29 mouse cellular contexts compared by ENCODE assay signal in genomic region chr7:123003207-123003606, GRCm38 (mm10).
"Had no signal": no experiment of that assay in that cellular context is flagged by ENCODE, and none has a peak within 500 bp of the region (broad histone marks: within the 10 kb centered on the region; RNA-seq: fewer than 3 reads in every experiment).

No protein-coding gene starts in this region.

- H3K9me3 ChIP-seq: limb, embryonic 13.5 days; limb, embryonic 15.5 days; liver, embryonic 12.5 days; liver, embryonic 13.5 days; liver, embryonic 15.5 days; lung, embryonic 15.5 days; megakaryocyte, embryonic 14.5 days; midbrain, embryonic 10.5 days; midbrain, embryonic 12.5 days; midbrain, embryonic 13.5 days; midbrain, embryonic 15.5 days had no signal

- H3K4me1 ChIP-seq: limb, embryonic 13.5 days; limb, embryonic 15.5 days; liver, embryonic 12.5 days; liver, embryonic 13.5 days; liver, embryonic 15.5 days; lung, embryonic 15.5 days; megakaryocyte, embryonic 14.5 days; midbrain, embryonic 10.5 days; midbrain, embryonic 12.5 days; midbrain, embryonic 13.5 days; midbrain, embryonic 15.5 days had no signal

- H3K27me3 ChIP-seq: limb, embryonic 13.5 days; limb, embryonic 15.5 days; liver, embryonic 12.5 days; liver, embryonic 13.5 days; liver, embryonic 15.5 days; lung, embryonic 15.5 days; megakaryocyte, embryonic 14.5 days; midbrain, embryonic 12.5 days; midbrain, embryonic 13.5 days; midbrain, embryonic 15.5 days had no signal

- H3K4me3 ChIP-seq: left cerebral cortex, adult 2 months; limb, embryonic 13.5 days; limb, embryonic 15.5 days; liver, embryonic 12.5 days; liver, embryonic 13.5 days; liver, embryonic 15.5 days; lung, embryonic 15.5 days; megakaryocyte, embryonic 14.5 days; midbrain, embryonic 10.5 days; midbrain, embryonic 12.5 days; midbrain, embryonic 13.5 days; midbrain, embryonic 15.5 days had no signal

- DNase-seq: left cerebral cortex, postnatal 4 days; liver; liver, embryonic 13.5 days; liver, postnatal 0 days; lung, adult 18-20 months; lung, adult 2 months; lung, embryonic 14.5 days; lung, postnatal 10 days; lung, postnatal 14 days; lung, postnatal 36 days; lung, postnatal 4 days; midbrain, embryonic 14.5 days had no signal

- H3K27ac ChIP-seq: left cerebral cortex, adult 2 months; limb, embryonic 13.5 days; limb, embryonic 15.5 days; liver, embryonic 12.5 days; liver, embryonic 13.5 days; liver, embryonic 14.5 days; liver, embryonic 15.5 days; lung, embryonic 15.5 days; macrophage; midbrain, embryonic 10.5 days; midbrain, embryonic 12.5 days; midbrain, embryonic 13.5 days; midbrain, embryonic 15.5 days had no signal

- H3K9ac ChIP-seq: limb, embryonic 13.5 days; limb, embryonic 15.5 days; liver, embryonic 12.5 days; liver, embryonic 13.5 days; liver, embryonic 14.5 days; liver, embryonic 15.5 days; liver, postnatal 0 days; lung, embryonic 14.5 days; lung, embryonic 15.5 days; midbrain, embryonic 12.5 days; midbrain, embryonic 13.5 days; midbrain, embryonic 15.5 days had no signal

- H3K4me2 ChIP-seq: limb, embryonic 13.5 days; limb, embryonic 15.5 days; liver, embryonic 11.5 days; liver, embryonic 12.5 days; liver, embryonic 13.5 days; liver, embryonic 15.5 days; lung, embryonic 14.5 days; lung, embryonic 15.5 days; midbrain, embryonic 11.5 days; midbrain, embryonic 12.5 days; midbrain, embryonic 13.5 days; midbrain, embryonic 15.5 days had no signal

- ATAC-seq: liver, embryonic 12.5 days; liver, postnatal 0 days; lung, postnatal 0 days; midbrain, embryonic 13.5 days; midbrain, embryonic 15.5 days; midbrain, embryonic 16.5 days had no signal
